22 mouse cellular contexts compared by ENCODE assay signal in genomic region chr11:79459846-79460245, GRCm38 (mm10).
"Had no signal": no experiment of that assay in that cellular context is flagged by ENCODE, and none has a peak within 500 bp of the region (broad histone marks: within the 10 kb centered on the region; RNA-seq: fewer than 3 reads in every experiment).

No protein-coding gene starts in this region.

- H3K4me2 ChIP-seq: kidney, embryonic 15.5 days; limb, embryonic 12.5 days; limb, embryonic 15.5 days; liver, embryonic 11.5 days; lung, embryonic 15.5 days; midbrain, embryonic 13.5 days; neural tube, embryonic 13.5 days had no signal

- H3K4me1 ChIP-seq: kidney, embryonic 15.5 days; limb, embryonic 12.5 days; limb, embryonic 15.5 days; lung, embryonic 15.5 days; midbrain, embryonic 10.5 days; midbrain, embryonic 13.5 days; neural tube, embryonic 13.5 days had no signal

- H3K27me3 ChIP-seq: kidney, embryonic 15.5 days; limb, embryonic 12.5 days; limb, embryonic 15.5 days; lung, embryonic 15.5 days; megakaryocyte, embryonic 14.5 days; midbrain, embryonic 13.5 days; neural tube, embryonic 13.5 days had no signal

- DNase-seq: kidney, adult 11 months; kidney, adult 8-10 months; kidney, postnatal 10 days; kidney, postnatal 36 days; lung, adult 18-20 months; lung, postnatal 10 days; lung, postnatal 36 days; retina, postnatal 1 day; thymus, postnatal 25 days had no signal

- H3K9ac ChIP-seq: kidney, embryonic 15.5 days; limb, embryonic 12.5 days; limb, embryonic 15.5 days; liver, embryonic 14.5 days; lung, embryonic 15.5 days; midbrain, embryonic 13.5 days; neural tube, embryonic 13.5 days had no signal

- H3K27ac ChIP-seq: kidney, embryonic 15.5 days; limb, embryonic 12.5 days; limb, embryonic 15.5 days; liver, embryonic 14.5 days; lung, embryonic 15.5 days; midbrain, embryonic 10.5 days; midbrain, embryonic 13.5 days; neural tube, embryonic 13.5 days; stomach, postnatal 0 days had no signal

- H3K4me3 ChIP-seq: kidney, embryonic 15.5 days; limb, embryonic 12.5 days; limb, embryonic 15.5 days; lung, embryonic 15.5 days; megakaryocyte, embryonic 14.5 days; midbrain, embryonic 10.5 days; midbrain, embryonic 13.5 days; myocyte; neural tube, embryonic 13.5 days had no signal

- H3K9me3 ChIP-seq: kidney, embryonic 15.5 days; limb, embryonic 12.5 days; limb, embryonic 15.5 days; lung, embryonic 15.5 days; megakaryocyte, embryonic 14.5 days; midbrain, embryonic 10.5 days; midbrain, embryonic 13.5 days; neural tube, embryonic 13.5 days had no signal

- ATAC-seq: midbrain, embryonic 13.5 days; midbrain, embryonic 16.5 days had no signal
